Mouse (Mus musculus): ENCODE measurements around the gene Rasl11a.

DNA sequence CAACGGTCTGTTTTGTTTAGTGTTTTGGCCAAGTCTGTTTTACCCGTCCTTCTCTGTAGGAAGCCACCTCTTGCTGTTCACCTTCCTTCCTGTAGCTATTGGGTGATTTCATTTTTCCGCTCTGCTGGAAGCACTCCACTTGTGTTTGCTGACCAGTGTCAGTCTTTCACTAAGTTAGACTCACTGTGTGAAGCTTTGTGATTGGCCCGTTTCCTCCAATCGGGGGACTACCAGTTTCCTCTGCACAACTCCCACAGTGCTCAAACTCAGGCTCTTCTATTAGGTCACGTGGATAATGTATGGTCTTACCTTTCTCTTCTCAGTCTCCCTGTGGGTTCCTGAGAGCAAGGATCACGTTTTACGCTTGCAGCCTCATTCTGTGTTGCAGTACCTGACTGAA lies 15.3 kb upstream of the Rasl11a start:
- TF ChIP-seq POLR2A (IDR thresholded peaks at IDR 0.05; ENCODE audit: borderline replicate concordance, low read depth, low read length) (no peak), CTCF (IDR thresholded peaks at IDR 0.05; ENCODE audit: low read depth, low read length) (no peak)

Data from bone marrow macrophage, adult 2 months (primary cell).